ENCODE assay signal across 14 mouse cellular contexts in the genomic region with DNA sequence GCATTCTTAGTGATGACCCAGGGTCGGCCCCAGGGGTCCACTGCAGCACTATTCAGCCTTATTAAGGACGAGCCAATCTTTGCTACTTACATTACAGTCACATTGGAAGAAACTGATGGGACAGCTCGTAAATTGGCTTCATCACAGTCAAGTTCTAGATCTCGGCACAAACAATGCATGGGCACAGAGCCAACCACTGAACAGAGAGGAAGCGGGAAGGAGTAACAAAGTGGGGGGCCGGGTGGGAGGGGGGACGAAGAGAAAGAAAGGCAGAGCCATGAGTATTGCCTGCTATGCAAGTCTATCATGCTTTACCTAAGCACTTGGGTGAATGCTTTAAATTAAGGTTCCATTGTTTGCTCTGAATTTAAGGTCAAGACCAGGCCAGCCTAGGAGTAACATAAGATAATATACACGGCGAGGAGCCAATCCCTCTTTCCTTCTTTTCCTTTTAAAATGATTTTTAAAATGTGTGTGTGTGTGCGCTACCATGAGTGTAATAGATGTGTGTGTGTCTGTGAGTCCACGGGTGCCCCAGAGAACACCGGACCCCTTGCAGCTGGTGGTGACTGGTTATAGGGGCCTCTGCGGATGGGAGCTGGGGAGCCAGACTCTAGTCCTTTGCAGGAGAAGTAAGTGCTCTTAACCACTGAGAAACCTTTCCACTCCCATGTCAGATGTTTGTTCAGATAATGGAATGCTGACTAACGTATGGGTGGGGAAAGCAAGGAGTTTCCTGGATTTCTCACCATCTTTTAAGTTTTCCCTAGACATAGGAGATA. TPM values are rescaled to one million over a fixed set of nuclear protein-coding genes. Genes with fewer than 3 reads are reported as not detected.
A peak's percentile ranks its signal among the peaks of the same experiment; 100 is the strongest.
DNase-seq lines count a peak whose midpoint lies in the region; ATAC-seq and TF ChIP-seq lines count a peak whose summit lies in the region.
"Had no signal": no experiment of that assay in that cellular context is flagged by ENCODE, and none has a peak within 500 bp of the region (broad histone marks: within the 10 kb centered on the region; RNA-seq: fewer than 3 reads in every experiment).

No protein-coding gene starts in this region.

- no peak overlapping the region for H3K4me3 ChIP-seq in hindbrain, postnatal 0 days (ENCODE audit: low read length)
- no peak overlapping the region for H3K4me3 ChIP-seq in hindbrain, embryonic 14.5 days (replicated peaks; ENCODE audit: low read length)
- no peak overlapping the region for H3K4me3 ChIP-seq in heart, embryonic 15.5 days
- H3K4me3 ChIP-seq: megakaryocyte, embryonic 14.5 days had no signal

- DNase-seq in hindbrain, postnatal 0 days (ENCODE audit: low spot score), result peak; percentile 10
- DNase-seq in hindbrain, embryonic 14.5 days (ENCODE audit: low spot score), result no peak
- DNase-seq in brain, embryonic 14.5 days (ENCODE audit: low read depth), result peak; percentile 24
- peak; percentile 64 for DNase-seq in lung, postnatal 14 days
- DNase-seq in right cerebral cortex, postnatal 10 days (ENCODE audit: low spot score in 2 of 2), result no peak
- DNase-seq in layer of hippocampus, postnatal 25 days (ENCODE audit: extremely low spot score in 1 of 2, low spot score in 1 of 2), result no peak
- DNase-seq: adrenal gland, adult 8-10 months; right cerebral cortex, postnatal 14 days had no signal

- ATAC-seq in hindbrain, postnatal 0 days, result no peak
- no peak for ATAC-seq in hindbrain, embryonic 14.5 days (ENCODE audit: low FRiP score)
- ATAC-seq in heart, embryonic 15.5 days (replicated peaks; ENCODE audit: insufficient number of reproducible peaks, insufficient read depth, low FRiP score, low read depth), result no peak
- ATAC-seq: intestine, postnatal 0 days; Patski had no signal

- no peak for TF ChIP-seq CTCF in hindbrain, postnatal 0 days (IDR thresholded peaks at IDR 0.05; ENCODE audit: low read depth)
- TF ChIP-seq CTCF in brain, embryonic 14.5 days (IDR thresholded peaks at IDR 0.05; ENCODE audit: borderline replicate concordance, extremely low read depth, insufficient read depth, insufficient read length), result no peak

- H3K4me1 ChIP-seq in hindbrain, postnatal 0 days (ENCODE audit: insufficient read depth, low read length), result no peaks in the 10 kb centered on the region
- H3K4me1 ChIP-seq in hindbrain, embryonic 14.5 days (replicated peaks; ENCODE audit: control insufficient read depth, insufficient read depth, low read length), result no peaks in the 10 kb centered on the region
- H3K4me1 ChIP-seq in heart, embryonic 15.5 days (replicated peaks), result peaks cover 15% of the 10 kb centered on the region
- H3K4me1 ChIP-seq: megakaryocyte, embryonic 14.5 days had no signal

- H3K9me3 ChIP-seq in hindbrain, postnatal 0 days (ENCODE audit: low read length), result no peaks in the 10 kb centered on the region
- H3K9me3 ChIP-seq in hindbrain, embryonic 14.5 days (ENCODE audit: control insufficient read depth, low read length), result no peaks in the 10 kb centered on the region
- H3K9me3 ChIP-seq in heart, embryonic 15.5 days (replicated peaks), result no peaks in the 10 kb centered on the region

- H3K4me2 ChIP-seq in hindbrain, postnatal 0 days (ENCODE audit: low read depth, low read length), result 0 out of 2 replicates have a peak overlapping the region, but pooled peaks have one; percentile 10
- H3K4me2 ChIP-seq in hindbrain, embryonic 14.5 days (replicated peaks), result no peak overlapping the region
- no peak overlapping the region for H3K4me2 ChIP-seq in heart, embryonic 15.5 days

- H3K36me3 ChIP-seq in hindbrain, postnatal 0 days (ENCODE audit: insufficient read depth, low read length), result no peaks in the 10 kb centered on the region
- no peaks in the 10 kb centered on the region for H3K36me3 ChIP-seq in hindbrain, embryonic 14.5 days (replicated peaks; ENCODE audit: control insufficient read depth, insufficient read depth)
- no peaks in the 10 kb centered on the region for H3K36me3 ChIP-seq in heart, embryonic 15.5 days

- 50% methylated on average over 14 of the region's 14 CpGs for WGBS in hindbrain, postnatal 0 days
- 56% methylated on average over 14 of the region's 14 CpGs for WGBS in hindbrain, embryonic 14.5 days
- 65% methylated on average over 14 of the region's 14 CpGs for WGBS in heart, embryonic 15.5 days

- H3K9ac ChIP-seq in hindbrain, postnatal 0 days (replicated peaks; ENCODE audit: low read length), result no peak overlapping the region
- H3K9ac ChIP-seq in hindbrain, embryonic 14.5 days, result no peak overlapping the region
- no peak overlapping the region for H3K9ac ChIP-seq in heart, embryonic 15.5 days

- no peaks in the 10 kb centered on the region for H3K27me3 ChIP-seq in hindbrain, postnatal 0 days (ENCODE audit: insufficient read depth, low read length)
- H3K27me3 ChIP-seq in hindbrain, embryonic 14.5 days (ENCODE audit: control insufficient read depth, insufficient read depth, low read length), result no peaks in the 10 kb centered on the region
- H3K27me3 ChIP-seq in heart, embryonic 15.5 days, result no peaks in the 10 kb centered on the region
- H3K27me3 ChIP-seq: CH12.LX had no signal

- TF ChIP-seq POLR2A in brain, embryonic 14.5 days (IDR thresholded peaks at IDR 0.05; ENCODE audit: borderline replicate concordance, extremely low read depth, insufficient read depth, insufficient read length, poor library complexity, severe bottlenecking), result no peak

- no peak overlapping the region for H3K27ac ChIP-seq in hindbrain, postnatal 0 days
- no peak overlapping the region for H3K27ac ChIP-seq in hindbrain, embryonic 14.5 days
- peak overlapping the region; percentile 83; the same call in 1 of the 2 replicates for H3K27ac ChIP-seq in heart, embryonic 15.5 days

RNA-seq across cellular contexts. Expression of gene Etfdh, which starts 53.2 kb away (rescaled TPM):
- 24.0 and 24.6 TPM in 2 replicates for total RNA-seq in hindbrain, postnatal 0 days (2014; rRNA removed)
- 45.2 and 46.3 TPM in 2 replicates for polyA plus RNA-seq in hindbrain, postnatal 0 days (2015; fragmentation: Nextera tagmentation; extraction: Ambion mirVana)
- polyA plus RNA-seq in hindbrain, embryonic 14.5 days (2014; fragmentation: Nextera tagmentation; extraction: Ambion mirVana), result 44.9 and 45.9 TPM in 2 replicates
- 28.7 and 28.8 TPM in 2 replicates for polyA plus RNA-seq in brain, embryonic 14.5 days (2012; rRNA removed)
- polyA plus RNA-seq in heart, embryonic 15.5 days (2015; fragmentation: Nextera tagmentation; extraction: Ambion mirVana), result 159 and 187 TPM in 2 replicates
- total RNA-seq in layer of hippocampus, postnatal 25 days (2021), result 10 to 100 TPM; 26.2 to 27.2 TPM

RNA-seq across cellular contexts. Expression of gene 4930579G24Rik, which starts 53.7 kb away (rescaled TPM):
- 3.9 and 6.8 TPM in 2 replicates for total RNA-seq in hindbrain, postnatal 0 days (2014; rRNA removed)
- 6.5 and 7.0 TPM in 2 replicates for polyA plus RNA-seq in hindbrain, postnatal 0 days (2015; fragmentation: Nextera tagmentation; extraction: Ambion mirVana)
- polyA plus RNA-seq in hindbrain, embryonic 14.5 days (2014; fragmentation: Nextera tagmentation; extraction: Ambion mirVana), result 6.2 and 7.6 TPM in 2 replicates
- polyA plus RNA-seq in brain, embryonic 14.5 days (2012; rRNA removed), result 5.1 and 6.3 TPM in 2 replicates
- 22.6 and 23.7 TPM in 2 replicates for polyA plus RNA-seq in heart, embryonic 15.5 days (2015; fragmentation: Nextera tagmentation; extraction: Ambion mirVana)
- 1 to 10 TPM; 1.9 TPM for total RNA-seq in layer of hippocampus, postnatal 25 days (2021)

RNA-seq across cellular contexts. Expression of gene Rxfp1, which starts 55.1 kb away (rescaled TPM):
- total RNA-seq in hindbrain, postnatal 0 days (2014; rRNA removed), result 0.63 and 1.0 TPM in 2 replicates
- 0.20 and 0.40 TPM in 2 replicates for polyA plus RNA-seq in hindbrain, postnatal 0 days (2015; fragmentation: Nextera tagmentation; extraction: Ambion mirVana)
- polyA plus RNA-seq in hindbrain, embryonic 14.5 days (2014; fragmentation: Nextera tagmentation; extraction: Ambion mirVana), result 0.05 and 0.17 TPM in 2 replicates
- polyA plus RNA-seq in brain, embryonic 14.5 days (2012; rRNA removed), result 0.19 and 0.29 TPM in 2 replicates
- polyA plus RNA-seq in heart, embryonic 15.5 days (2015; fragmentation: Nextera tagmentation; extraction: Ambion mirVana), result 9.2 and 10.3 TPM in 2 replicates
- 10 to 100 TPM in 1 of 2 experiments, 1 to 10 TPM in 1; 6.8 to 12.0 TPM for total RNA-seq in layer of hippocampus, postnatal 25 days (2021)
- total RNA-seq: liver, adult 2 months had no signal
- polyA plus RNA-seq: liver, adult 2 months had no signal

Comparison
In these comparisons a context has a peak if more than half of its experiments do, and no peak if none do; other contexts are left out.
1. DNase-seq: peak in hindbrain, postnatal 0 days (single experiment), brain, embryonic 14.5 days (single experiment) and lung, postnatal 14 days (single experiment); none in hindbrain, embryonic 14.5 days (single experiment), right cerebral cortex, postnatal 10 days (0 of 2) and layer of hippocampus, postnatal 25 days (0 of 2).